Mouse (Mus musculus) hindbrain, embryonic 15.5 days (tissue): ENCODE results near the gene Klf9. TPM values are rescaled to one million over a fixed set of nuclear protein-coding genes. Genes with fewer than 3 reads are reported as not detected.

Source experiments
- ATAC-seq: fragments of 200-750 bp; cut with Nextera tagmentation; 2 replicates; pipeline ENCODE4 v1.8.0; 2017; ENCODE audit warnings: low read depth, moderate number of reproducible peaks, moderate TSS enrichment; ENCODE audit not compliant: low FRiP score
- H3K27ac ChIP-seq: fragments of 300-500 bp; sonication (generic); replicated peaks from 2 replicates; pipeline ENCODE4 v1.5.1; 2015; ENCODE audit warnings: mild to moderate bottlenecking, inconsistent platforms
- H3K27me3 ChIP-seq: fragments of 300-500 bp; sonication (generic); 2 replicates; pipeline ENCODE4 v1.6.1; 2015; ENCODE audit warnings: control low read depth, inconsistent platforms
- H3K36me3 ChIP-seq: fragments of 300-500 bp; sonication (generic); 2 replicates; pipeline ENCODE4 v1.6.1; 2015; ENCODE audit warnings: control low read depth, inconsistent platforms
- H3K4me1 ChIP-seq: fragments of 300-500 bp; sonication (generic); replicated peaks from 2 replicates; pipeline ENCODE4 v1.6.1; 2015; ENCODE audit warnings: control low read depth, inconsistent platforms
- H3K4me2 ChIP-seq: fragments of 300-500 bp; sonication (generic); 2 replicates; pipeline ENCODE4 v1.6.1; 2015; ENCODE audit warnings: moderate library complexity, mild to moderate bottlenecking, inconsistent platforms
- H3K4me3 ChIP-seq: fragments of 300-500 bp; sonication (generic); 2 replicates; pipeline ENCODE4 v1.5.1; 2015; ENCODE audit warnings: mild to moderate bottlenecking, inconsistent platforms
- H3K9ac ChIP-seq: fragments of 300-500 bp; sonication (generic); 2 replicates; pipeline ENCODE4 v1.6.1; 2015; ENCODE audit warnings: inconsistent platforms
- H3K9me3 ChIP-seq: fragments of 300-500 bp; sonication (generic); 2 replicates; pipeline ENCODE4 v1.6.1; 2016; ENCODE audit warnings: control low read depth, inconsistent platforms
- WGBS: fragments of 180-500 bp; shearing (Covaris S2); methylation state at CpG from one replicate; pipeline ENCODE4 v1.1.7; 2015; 5-methylcytosine and 5-hydroxymethylcytosine counted together
- polyA plus RNA-seq: library from polyadenylated mRNA; unstranded; fragments of >200 nt; fragmentation: Nextera tagmentation; extraction: Ambion mirVana; gene quantifications from 2 replicates; pipeline ENCODE4 v1.2.1, GENCODE M21; 2015

Klf9 gene
- polyA plus RNA-seq, 1 experiment from 2014 or later, result 5.0 TPM

DNA sequence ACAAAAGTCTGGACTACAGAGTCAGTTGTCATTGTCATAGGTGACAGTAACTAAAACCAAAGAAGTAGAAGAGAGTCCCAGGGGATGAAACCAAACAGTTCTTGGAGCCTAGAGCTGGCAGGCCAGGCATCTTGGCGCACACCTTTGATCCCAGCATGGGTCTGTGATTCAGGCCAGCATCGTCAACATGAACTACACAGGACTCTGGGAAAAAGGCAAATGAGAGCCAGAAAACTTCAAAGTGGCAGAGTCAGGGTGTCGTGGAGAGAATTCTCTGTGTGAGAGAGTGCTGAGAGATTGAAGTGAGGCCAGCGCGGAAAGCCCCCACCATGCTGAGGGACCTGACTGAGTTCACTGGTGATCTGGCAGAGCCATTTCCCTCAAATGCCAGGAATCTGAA, 29.4 kb downstream of the Klf9 start:
- Histone ChIP-seq H3K4me1 (no peaks in the 10 kb centered on the region), H3K9me3 (no peaks in the 10 kb centered on the region), H3K27ac (no peak overlapping the region), H3K9ac (no peak overlapping the region), H3K27me3 (no peaks in the 10 kb centered on the region), H3K36me3 (no peaks in the 10 kb centered on the region), H3K4me2 (no peak overlapping the region), H3K4me3 (no peak overlapping the region)
- no peak for ATAC-seq
- WGBS, result 72% methylated on average over 5 of the region's 5 CpGs

DNA sequence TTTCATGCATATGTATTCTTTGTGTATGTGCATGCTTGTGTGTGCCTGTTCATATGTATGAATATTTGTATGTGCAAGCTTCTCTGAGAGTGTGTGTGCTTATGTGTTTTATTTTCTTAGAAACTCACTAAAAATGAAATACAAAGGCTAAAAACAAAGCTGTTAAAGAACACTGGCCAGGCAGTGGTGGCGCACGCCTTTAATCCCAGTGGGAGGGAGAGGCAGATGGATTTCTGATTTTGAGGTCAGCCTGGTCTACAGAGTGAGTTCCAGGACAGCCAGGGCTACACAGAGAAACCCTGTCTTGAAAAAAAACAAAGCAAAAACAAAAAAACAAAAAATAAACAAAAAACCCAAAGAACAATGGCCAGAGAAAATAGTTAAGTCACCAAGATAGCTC, 30.1 kb downstream of the Klf9 start:
- Histone ChIP-seq H3K27ac (no peak overlapping the region), H3K4me2 (no peak overlapping the region)
- WGBS, result 85% methylated on average over 2 of the region's 2 CpGs

DNA sequence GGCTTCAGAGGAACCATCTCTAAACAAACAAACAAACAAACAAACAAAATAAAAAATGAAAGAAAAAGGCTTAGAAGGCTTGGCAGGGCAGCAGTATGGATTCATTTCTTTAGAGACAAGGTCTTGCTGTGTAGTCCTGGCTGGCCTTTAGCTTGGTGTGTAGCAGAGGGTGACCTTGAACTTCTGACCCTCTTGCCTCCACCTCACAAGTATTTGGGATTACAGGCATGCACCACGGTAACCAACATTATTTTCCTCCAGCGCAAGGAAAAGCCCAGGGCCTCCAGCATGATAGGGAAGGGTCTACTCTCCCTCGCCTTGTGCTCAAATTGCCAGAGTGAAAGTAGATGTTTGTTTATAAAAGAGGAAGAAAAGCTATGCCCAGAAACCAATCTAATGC, 34.1 kb downstream of the Klf9 start:
- Histone ChIP-seq H3K27ac (no peak overlapping the region), H3K4me1 (no peaks in the 10 kb centered on the region), H3K4me3 (no peak overlapping the region), H3K9me3 (no peaks in the 10 kb centered on the region), H3K36me3 (no peaks in the 10 kb centered on the region), H3K4me2 (no peak overlapping the region), H3K27me3 (no peaks in the 10 kb centered on the region), H3K9ac (no peak overlapping the region)
- WGBS, result 71% methylated on average over 3 of the region's 3 CpGs
- ATAC-seq, result no peak

More for the DNA sequence above, 30.1 kb downstream of the Klf9 start:
- Histone ChIP-seq H3K36me3 (no peaks in the 10 kb centered on the region), H3K9me3 (no peaks in the 10 kb centered on the region), H3K27me3 (no peaks in the 10 kb centered on the region), H3K9ac (no peak overlapping the region), H3K4me1 (no peaks in the 10 kb centered on the region), H3K4me3 (no peak overlapping the region)
- no peak for ATAC-seq

DNA sequence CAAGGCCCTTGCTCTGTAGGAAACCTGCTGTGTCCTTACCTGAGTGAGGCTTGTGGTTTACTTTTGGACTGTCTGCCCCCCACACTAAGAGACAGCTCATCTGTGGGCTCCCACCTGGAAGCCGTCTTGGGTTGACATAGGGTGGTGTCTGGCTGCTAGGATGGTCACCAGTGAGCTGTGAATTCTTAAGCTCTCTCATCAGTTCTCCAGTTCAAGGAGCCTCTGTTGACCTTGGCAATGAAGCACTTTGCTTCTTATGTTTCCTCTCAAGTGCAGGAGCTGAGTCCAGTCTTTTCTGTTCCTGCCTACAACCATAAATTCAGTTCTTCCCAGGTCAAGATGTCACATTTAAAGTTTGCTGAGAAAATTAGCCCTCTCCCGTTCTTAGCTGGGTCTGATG, 34.5 kb downstream of the Klf9 start:
- Histone ChIP-seq H3K4me2 (no peak overlapping the region), H3K9me3 (no peaks in the 10 kb centered on the region), H3K9ac (no peak overlapping the region), H3K27me3 (no peaks in the 10 kb centered on the region), H3K36me3 (no peaks in the 10 kb centered on the region), H3K27ac (no peak overlapping the region), H3K4me3 (no peak overlapping the region), H3K4me1 (no peaks in the 10 kb centered on the region)
- WGBS, result 81% methylated on average over 2 of the region's 2 CpGs
- ATAC-seq, result no peak

DNA sequence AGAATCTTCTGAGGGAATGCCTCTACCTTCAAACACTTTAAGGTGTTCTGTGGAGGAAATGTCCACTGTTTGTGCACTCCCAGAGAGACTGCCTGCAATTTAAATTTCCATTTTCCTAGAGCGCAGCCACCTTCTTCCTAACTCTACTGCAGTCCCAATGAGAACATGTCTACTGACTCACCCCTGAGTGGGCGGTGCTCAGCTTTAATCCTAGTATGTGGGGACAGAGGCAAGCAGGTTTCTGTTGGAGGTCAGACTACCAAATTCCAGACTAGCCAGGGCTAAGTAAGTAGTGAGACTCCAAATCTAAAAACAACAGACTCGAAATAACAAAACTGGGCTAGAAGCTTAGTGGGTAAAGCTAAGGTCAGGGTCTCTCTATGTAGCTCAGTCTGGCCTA, 37.5 kb downstream of the Klf9 start:
- Histone ChIP-seq H3K4me1 (no peaks in the 10 kb centered on the region), H3K27ac (no peak overlapping the region), H3K9ac (no peak overlapping the region), H3K36me3 (no peaks in the 10 kb centered on the region), H3K9me3 (no peaks in the 10 kb centered on the region), H3K4me2 (no peak overlapping the region), H3K4me3 (no peak overlapping the region), H3K27me3 (no peaks in the 10 kb centered on the region)
- no peak for ATAC-seq
- 94% methylated on average over 3 of the region's 3 CpGs for WGBS

DNA sequence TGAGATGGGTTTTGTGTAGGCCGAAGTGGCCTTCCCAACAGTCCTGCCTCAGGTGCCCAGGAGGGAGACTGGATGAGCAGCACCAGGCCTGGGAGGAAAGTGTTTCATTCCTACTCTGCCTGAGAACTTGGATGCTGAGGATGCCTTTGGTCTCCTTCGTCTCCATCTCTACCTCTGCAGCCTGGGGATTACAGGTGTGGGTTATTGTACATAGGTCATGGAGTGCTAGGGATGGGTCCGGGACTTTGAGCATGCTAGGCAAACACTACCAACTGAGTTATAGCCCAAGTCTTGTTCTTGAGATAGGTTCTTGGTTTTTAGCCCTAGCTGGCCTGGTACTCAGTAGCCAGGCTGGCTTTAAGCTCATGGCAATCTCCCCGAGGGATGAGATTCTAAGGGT, 42.5 kb downstream of the Klf9 start:
- no peaks in the 10 kb centered on the region for H3K36me3 ChIP-seq
- H3K27ac ChIP-seq, result no peak overlapping the region
- no peaks in the 10 kb centered on the region for H3K4me1 ChIP-seq
- H3K27me3 ChIP-seq, result no peaks in the 10 kb centered on the region
- 95% methylated on average over 4 of the region's 4 CpGs for WGBS
- ATAC-seq, result no peak
- H3K4me3 ChIP-seq, result no peak overlapping the region
- H3K9ac ChIP-seq, result no peak overlapping the region
- no peak overlapping the region for H3K4me2 ChIP-seq
- no peaks in the 10 kb centered on the region for H3K9me3 ChIP-seq

DNA sequence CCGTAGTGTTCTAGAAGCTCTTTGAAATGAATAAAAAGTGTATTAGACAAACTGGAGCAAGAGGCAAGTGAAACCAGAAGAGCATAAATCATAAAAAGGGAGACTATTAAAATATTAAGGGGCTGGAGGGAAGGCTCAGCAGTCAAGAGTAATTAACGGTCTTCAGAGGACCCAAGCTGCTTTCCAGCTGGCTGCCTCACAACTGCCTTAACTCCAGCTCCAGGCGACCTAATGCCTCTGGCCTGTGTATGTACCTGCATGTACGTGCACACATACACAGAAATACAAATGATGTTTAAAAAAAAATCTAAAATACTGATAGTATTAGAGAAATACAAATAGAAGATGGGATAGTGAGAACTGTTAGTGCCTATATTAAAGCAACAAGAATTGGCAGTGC, 43.0 kb downstream of the Klf9 start:
- Histone ChIP-seq H3K4me2 (no peak overlapping the region), H3K27ac (no peak overlapping the region), H3K9ac (no peak overlapping the region), H3K27me3 (no peaks in the 10 kb centered on the region), H3K9me3 (no peaks in the 10 kb centered on the region), H3K4me1 (no peaks in the 10 kb centered on the region), H3K4me3 (no peak overlapping the region), H3K36me3 (no peaks in the 10 kb centered on the region)
- WGBS, result 72% methylated on average over 4 of the region's 4 CpGs
- ATAC-seq, result no peak; the same call in 1 of the 2 replicates

DNA sequence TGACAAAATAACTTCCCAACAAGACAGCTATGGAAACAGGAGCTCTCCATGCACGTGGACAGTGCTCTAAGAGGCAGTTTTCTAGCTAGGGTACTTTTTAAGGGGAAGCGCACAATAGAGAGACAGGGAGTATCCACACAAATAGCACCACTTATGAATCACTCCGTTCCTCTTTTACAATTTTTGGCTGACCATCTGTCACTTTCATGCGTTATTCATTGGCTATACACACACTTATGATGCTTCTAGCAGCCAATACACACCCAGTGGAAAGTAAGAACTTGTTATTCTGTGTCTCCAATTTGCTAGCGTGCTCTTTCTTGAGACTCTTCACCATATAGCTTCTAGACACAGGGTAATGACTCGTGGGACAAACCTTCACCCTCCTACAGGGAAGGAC, 46.7 kb downstream of the Klf9 start:
- no peaks in the 10 kb centered on the region for H3K36me3 ChIP-seq
- H3K27me3 ChIP-seq, result no peaks in the 10 kb centered on the region
- no peak overlapping the region for H3K4me3 ChIP-seq
- no peak overlapping the region for H3K9ac ChIP-seq
- WGBS, result 88% methylated on average over 6 of the region's 6 CpGs
- H3K9me3 ChIP-seq, result no peaks in the 10 kb centered on the region
- no peaks in the 10 kb centered on the region for H3K4me1 ChIP-seq
- H3K27ac ChIP-seq, result no peak overlapping the region
- H3K4me2 ChIP-seq, result no peak overlapping the region
- no peak for ATAC-seq

DNA sequence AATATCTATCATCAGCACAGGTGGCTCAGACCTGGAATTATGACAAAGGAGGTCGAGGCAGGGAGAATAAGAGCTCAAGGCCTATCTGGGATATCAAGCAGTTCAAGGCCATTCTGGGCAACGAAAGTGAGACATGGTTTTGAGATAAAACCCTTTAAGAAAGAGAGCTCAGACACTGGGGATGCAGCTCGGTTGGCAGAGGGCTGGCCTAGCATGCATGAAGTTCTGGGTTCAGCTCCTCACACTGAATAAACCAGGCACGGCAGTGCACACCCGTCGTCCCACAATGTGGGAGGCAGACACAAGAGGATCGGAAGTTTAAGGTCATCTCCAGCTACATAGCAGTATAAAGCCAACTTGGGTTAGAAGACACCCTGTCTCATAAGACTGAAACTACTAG, 48.0 kb downstream of the Klf9 start:
- WGBS, result 93% methylated on average over 7 of the region's 7 CpGs
- H3K9me3 ChIP-seq, result no peaks in the 10 kb centered on the region
- no peak overlapping the region for H3K27ac ChIP-seq
- no peaks in the 10 kb centered on the region for H3K36me3 ChIP-seq
- no peaks in the 10 kb centered on the region for H3K27me3 ChIP-seq
- H3K4me1 ChIP-seq, result no peaks in the 10 kb centered on the region
- H3K9ac ChIP-seq, result no peak overlapping the region
- no peak for ATAC-seq
- H3K4me2 ChIP-seq, result no peak overlapping the region
- no peak overlapping the region for H3K4me3 ChIP-seq

DNA sequence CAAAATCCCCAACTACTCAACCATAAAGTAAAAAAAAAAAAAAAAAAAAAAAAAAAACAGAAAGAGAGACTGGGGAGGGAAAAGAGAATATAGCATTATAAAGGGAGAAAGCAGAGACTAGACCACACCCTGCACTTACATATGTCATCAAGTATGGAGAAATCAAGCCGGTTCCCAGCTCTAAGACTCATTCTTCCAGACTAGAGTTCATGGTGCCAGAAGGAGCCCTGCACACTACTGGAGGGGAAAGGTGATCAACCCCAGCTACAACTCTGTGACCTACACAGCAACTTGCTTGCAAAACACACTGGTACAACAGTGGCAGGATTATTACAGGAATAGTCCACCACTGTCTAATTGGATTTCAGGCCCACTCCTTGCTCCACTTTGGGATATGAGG, 48.7 kb downstream of the Klf9 start:
- no peak overlapping the region for H3K27ac ChIP-seq

DNA sequence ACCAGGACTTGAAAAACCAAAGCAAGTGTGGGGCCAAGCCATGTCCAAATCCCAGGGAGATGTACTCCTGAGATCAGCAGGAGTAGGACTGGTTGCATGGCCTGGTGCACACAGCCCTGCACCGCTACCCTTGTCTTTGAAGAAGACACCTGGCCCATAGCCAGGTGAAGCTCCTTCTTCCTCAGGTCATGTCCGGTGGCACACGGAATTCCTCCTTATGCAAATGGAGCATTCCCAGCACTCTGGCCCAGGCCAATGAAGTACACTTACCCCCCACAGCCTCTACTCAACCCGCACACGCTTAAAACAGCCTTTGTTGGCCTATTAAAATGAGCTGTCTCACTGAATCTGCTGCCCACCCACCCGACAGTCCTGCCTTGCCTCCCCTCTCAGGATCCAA, 50.5 kb downstream of the Klf9 start:
- Histone ChIP-seq H3K9ac (no peak overlapping the region), H3K36me3 (no peaks in the 10 kb centered on the region), H3K4me3 (no peak overlapping the region), H3K27me3 (no peaks in the 10 kb centered on the region), H3K4me1 (no peaks in the 10 kb centered on the region), H3K27ac (no peak overlapping the region), H3K9me3 (no peaks in the 10 kb centered on the region), H3K4me2 (no peak overlapping the region)
- no peak for ATAC-seq
- 92% methylated on average over 6 of the region's 6 CpGs for WGBS

More for the DNA sequence above, 48.7 kb downstream of the Klf9 start:
- Histone ChIP-seq H3K4me1 (no peaks in the 10 kb centered on the region), H3K9me3 (no peaks in the 10 kb centered on the region), H3K4me3 (no peak overlapping the region), H3K9ac (no peak overlapping the region), H3K36me3 (no peaks in the 10 kb centered on the region), H3K27me3 (no peaks in the 10 kb centered on the region), H3K4me2 (no peak overlapping the region)
- WGBS, result 100% methylated on average over 1 of the region's 1 CpGs
- no peak for ATAC-seq

DNA sequence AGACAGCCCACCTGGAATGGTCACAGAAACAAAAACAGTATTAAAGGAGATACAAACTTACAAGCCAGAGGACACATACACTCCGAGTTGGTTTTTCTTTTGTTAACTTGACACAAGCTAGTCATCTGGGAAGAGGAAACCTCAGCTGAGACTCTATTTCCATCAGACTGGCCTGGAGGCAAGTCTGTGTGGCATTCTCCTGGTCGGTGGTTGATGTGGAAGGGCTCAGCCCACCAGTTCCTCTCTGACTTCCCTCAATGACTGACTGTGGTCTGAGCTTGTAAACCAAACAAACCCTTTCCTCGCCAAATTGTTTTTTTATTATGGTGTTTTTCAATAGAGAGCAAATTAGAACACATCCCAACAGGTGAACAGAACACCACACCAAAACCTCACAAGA, 52.0 kb downstream of the Klf9 start:
- H3K4me3 ChIP-seq, result no peak overlapping the region
- H3K9ac ChIP-seq, result no peak overlapping the region
- H3K9me3 ChIP-seq, result no peaks in the 10 kb centered on the region
- H3K4me2 ChIP-seq, result no peak overlapping the region
- 81% methylated on average over 3 of the region's 3 CpGs for WGBS
- H3K36me3 ChIP-seq, result no peaks in the 10 kb centered on the region
- no peak for ATAC-seq
- no peaks in the 10 kb centered on the region for H3K27me3 ChIP-seq
- no peak overlapping the region for H3K27ac ChIP-seq
- no peaks in the 10 kb centered on the region for H3K4me1 ChIP-seq

DNA sequence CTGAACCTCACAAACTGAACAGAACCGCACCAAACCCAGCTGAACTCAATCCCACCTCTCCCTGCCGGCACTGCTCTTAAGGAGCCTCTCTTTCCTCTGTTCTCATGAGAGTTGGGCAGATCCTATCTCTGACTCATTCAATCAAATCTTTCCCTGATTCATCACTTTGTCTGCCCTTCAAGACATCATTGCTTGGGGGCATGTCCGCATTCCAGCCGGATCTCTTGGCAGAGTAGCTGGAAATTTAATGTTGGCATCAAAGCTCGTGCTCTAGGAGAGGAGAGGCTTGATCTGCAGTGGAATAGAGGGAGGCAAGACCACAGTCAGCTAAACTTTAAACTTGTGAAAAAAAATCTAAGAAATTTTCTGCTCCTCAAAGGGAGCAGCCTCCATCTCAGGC, 61.1 kb downstream of the Klf9 start:
- no peak overlapping the region for H3K9ac ChIP-seq
- H3K9me3 ChIP-seq, result no peaks in the 10 kb centered on the region
- no peak for ATAC-seq
- peaks cover 24% of the 10 kb centered on the region for H3K36me3 ChIP-seq
- WGBS, result 94% methylated on average over 5 of the region's 5 CpGs
- no peak overlapping the region for H3K4me2 ChIP-seq
- H3K27me3 ChIP-seq, result no peaks in the 10 kb centered on the region
- no peak overlapping the region for H3K27ac ChIP-seq
- H3K4me3 ChIP-seq, result no peak overlapping the region
- no peaks in the 10 kb centered on the region for H3K4me1 ChIP-seq
